Mouse (Mus musculus) megakaryocyte, embryonic 14.5 days (primary cell): Measurements from ENCODE around the gene Nkd1. TPM values are rescaled to one million over a fixed set of nuclear protein-coding genes. Genes with fewer than 3 reads are reported as not detected.

Source experiments
- H3K27me3 ChIP-seq: replicated peaks from 2 replicates; pipeline ENCODE3; 2012; ENCODE audit warnings: inconsistent platforms
- H3K36me3 ChIP-seq: replicated peaks from 2 replicates; pipeline ENCODE3; 2012; ENCODE audit warnings: low read length, inconsistent platforms, mixed read lengths
- H3K4me1 ChIP-seq: 2 replicates; pipeline ENCODE4 v1.6.1; 2012; ENCODE audit warnings: inconsistent platforms
- H3K4me3 ChIP-seq: replicated peaks from 2 replicates; pipeline ENCODE3; 2012; ENCODE audit warnings: moderate library complexity, mild to moderate bottlenecking, inconsistent platforms
- H3K9me3 ChIP-seq: 2 replicates; pipeline ENCODE4 v1.6.1; 2012; ENCODE audit warnings: inconsistent platforms
- FLI1 ChIP-seq: IDR thresholded peaks from 2 replicates; pipeline ENCODE4 v1.6.1; 2012; ENCODE audit warnings: low read length, inconsistent platforms, mixed read lengths
- GATA1 ChIP-seq: IDR thresholded peaks from 3 replicates; pipeline ENCODE4 v1.6.1; 2012; ENCODE audit warnings: mixed read lengths, low read length, inconsistent platforms, borderline replicate concordance
- polyA plus RNA-seq: library from polyadenylated mRNA; stranded (reverse); fragments of >175 nt; gene quantifications from 2 replicates; pipeline ENCODE4 v1.2.3, GENCODE M21; 2012; ENCODE audit warnings: low replicate concordance; ENCODE audit not compliant: insufficient read depth

Nkd1 gene
- polyA plus RNA-seq, 1 experiment: 1.3 TPM

DNA sequence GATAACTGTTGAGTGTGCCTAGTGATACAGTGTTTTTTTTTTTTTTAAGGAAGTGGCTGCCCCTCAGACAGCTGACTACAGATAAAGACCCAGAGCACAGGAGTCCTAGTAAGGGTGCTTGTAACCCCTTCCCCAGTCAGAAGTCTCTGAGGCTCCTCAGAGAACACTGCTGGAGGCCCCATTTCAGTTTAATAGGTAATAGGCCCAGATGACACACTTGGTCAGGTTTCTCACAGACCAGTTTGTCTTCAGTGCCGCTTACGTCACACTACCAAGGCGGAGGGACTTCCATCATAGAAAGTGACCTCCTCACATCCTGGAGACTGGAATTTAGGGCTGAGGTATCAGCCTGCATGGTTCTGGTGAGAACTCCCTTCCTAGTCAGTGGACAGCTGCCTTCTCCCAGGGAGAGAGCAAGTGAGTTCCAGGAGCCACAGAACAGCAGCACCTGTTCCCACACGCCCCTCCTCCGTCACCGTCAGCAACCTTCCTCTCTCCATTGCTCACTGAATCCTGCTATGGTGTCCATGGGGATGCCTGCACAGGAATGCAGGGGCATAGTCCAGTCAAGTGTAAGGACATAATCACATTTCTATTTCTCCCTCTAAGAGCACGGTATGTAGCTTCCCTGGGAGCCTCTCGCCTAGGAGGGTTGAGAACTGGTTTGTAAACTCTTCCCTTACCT lies 67.2 kb downstream of the Nkd1 start:
- Histone ChIP-seq H3K36me3 (no peaks in the 10 kb centered on the region), H3K9me3 (no peaks in the 10 kb centered on the region), H3K27me3 (peaks cover 80% of the 10 kb centered on the region), H3K4me3 (no peak overlapping the region), H3K4me1 (peaks cover 20% of the 10 kb centered on the region; the same call in 1 of the 2 replicates)
- TF ChIP-seq GATA1 (no peak), FLI1 (no peak)

GRCm38 (mm10) chr8:88590226-88590625 lies 69.1 kb downstream of the Nkd1 start:
- Histone ChIP-seq H3K36me3 (no peaks in the 10 kb centered on the region), H3K27me3 (peaks cover 77% of the 10 kb centered on the region), H3K9me3 (no peaks in the 10 kb centered on the region), H3K4me1 (peaks cover 29% of the 10 kb centered on the region), H3K4me3 (no peak overlapping the region)
- TF ChIP-seq GATA1 (no peak), FLI1 (no peak)

- H3K4me3 ChIP-seq: no peak overlapping the region
- H3K4me1 ChIP-seq: peaks cover 11% of the 10 kb centered on the region
- no peaks in the 10 kb centered on the region for H3K36me3 ChIP-seq
- H3K9me3 ChIP-seq: no peaks in the 10 kb centered on the region
- TF ChIP-seq GATA1 (no peak), FLI1 (no peak)
- peaks cover 76% of the 10 kb centered on the region for H3K27me3 ChIP-seq
These were observed 72.8 kb downstream of the Nkd1 start for GRCm38 (mm10) chr8:88593947-88594346.

DNA sequence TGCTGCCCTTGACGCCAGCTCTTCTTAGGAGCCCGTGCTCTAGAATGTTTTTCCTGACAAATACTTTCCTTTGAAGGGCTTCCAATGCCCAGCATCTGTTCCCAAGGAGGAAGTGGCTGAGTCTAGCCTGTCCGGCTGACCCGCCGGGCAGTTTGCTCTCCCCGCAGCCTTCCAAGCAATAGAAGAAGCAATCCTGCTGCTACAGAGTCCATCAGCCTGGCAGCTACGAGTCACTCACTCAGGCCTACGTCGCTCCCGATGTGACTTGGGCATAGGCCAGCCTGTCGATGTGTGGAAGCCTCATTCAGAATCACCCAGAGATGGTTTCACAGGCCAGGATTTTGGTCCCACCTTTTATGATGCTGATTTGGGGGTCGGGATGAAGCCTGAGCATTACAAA lies 74.9 kb downstream of the Nkd1 start:
- Histone ChIP-seq H3K36me3 (no peaks in the 10 kb centered on the region), H3K4me3 (no peak overlapping the region), H3K9me3 (peaks cover 5% of the 10 kb centered on the region), H3K27me3 (peaks cover 79% of the 10 kb centered on the region), H3K4me1 (peaks cover 11% of the 10 kb centered on the region)
- TF ChIP-seq FLI1 (no peak), GATA1 (no peak)

- no peaks in the 10 kb centered on the region for H3K36me3 ChIP-seq
- peaks cover 7% of the 10 kb centered on the region for H3K4me1 ChIP-seq
- peaks cover 68% of the 10 kb centered on the region for H3K27me3 ChIP-seq
- H3K4me3 ChIP-seq: no peak overlapping the region
- peaks cover 20% of the 10 kb centered on the region for H3K9me3 ChIP-seq
- TF ChIP-seq FLI1: no peak
- no peak for TF ChIP-seq GATA1
These were observed 77.4 kb downstream of the Nkd1 start for GRCm38 (mm10) chr8:88598578-88598977.

DNA sequence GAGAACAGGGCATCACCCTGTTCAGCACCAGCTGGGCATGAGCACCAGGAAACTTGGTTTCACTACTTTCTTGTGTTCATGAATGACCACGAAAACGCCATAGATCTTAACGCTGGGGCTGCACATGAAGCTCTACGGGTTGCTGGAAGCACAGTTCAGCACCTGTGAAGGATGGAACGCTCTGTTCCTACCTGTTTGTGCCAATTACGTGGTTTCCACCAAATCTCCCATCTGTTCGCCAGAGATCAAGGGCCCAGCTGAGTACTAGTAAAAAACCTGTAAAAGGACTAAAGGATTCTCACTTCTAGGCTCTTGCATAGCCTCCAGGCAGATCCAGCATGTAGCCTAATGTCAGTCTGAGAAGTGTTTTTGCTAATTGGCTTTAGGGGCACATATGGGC lies 78.3 kb downstream of the Nkd1 start:
- Histone ChIP-seq H3K36me3 (no peaks in the 10 kb centered on the region), H3K9me3 (peaks cover 20% of the 10 kb centered on the region), H3K4me3 (no peak overlapping the region), H3K27me3 (peaks cover 61% of the 10 kb centered on the region), H3K4me1 (0 out of 2 replicates have a peak, but pooled peaks cover 3% of the 10 kb centered on the region)
- TF ChIP-seq FLI1: no peak
- no peak for TF ChIP-seq GATA1

DNA sequence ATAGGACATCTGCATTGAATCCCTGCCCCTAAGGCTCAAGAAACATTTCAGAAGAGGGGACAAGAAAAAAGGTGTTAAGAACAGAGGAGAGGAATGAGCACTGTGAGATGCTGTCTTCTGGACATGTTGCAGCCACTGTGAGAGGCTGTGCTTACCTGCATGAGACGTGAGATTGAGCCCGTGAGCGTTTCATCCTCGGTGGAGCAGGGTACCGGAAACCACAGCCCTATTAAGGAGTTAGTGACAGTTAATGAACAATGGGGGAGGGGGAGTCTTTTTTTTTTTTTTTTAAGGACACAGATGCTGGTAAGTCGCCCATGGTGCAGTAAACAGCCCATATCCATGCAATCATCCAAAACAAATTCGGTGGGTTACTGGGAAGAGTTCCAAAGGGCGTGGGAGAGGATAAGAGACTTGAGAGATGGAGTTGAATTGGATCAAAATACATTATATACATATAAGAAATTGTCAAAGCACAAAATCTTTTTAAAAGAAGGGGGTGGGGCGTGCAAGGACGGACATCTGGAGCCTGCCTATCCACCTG lies 82.4 kb downstream of the Nkd1 start:
- peaks cover 56% of the 10 kb centered on the region for H3K27me3 ChIP-seq
- TF ChIP-seq FLI1 (no peak), GATA1 (no peak)
- H3K4me3 ChIP-seq: no peak overlapping the region
- H3K4me1 ChIP-seq: 0 out of 2 replicates have a peak, but pooled peaks cover 3% of the 10 kb centered on the region
- H3K9me3 ChIP-seq: peaks cover 20% of the 10 kb centered on the region
- H3K36me3 ChIP-seq: no peaks in the 10 kb centered on the region

GRCm38 (mm10) chr8:88604065-88605038 lies 83.2 kb downstream of the Nkd1 start:
- no peak overlapping the region for H3K4me3 ChIP-seq
- H3K36me3 ChIP-seq: no peaks in the 10 kb centered on the region
- peaks cover 59% of the 10 kb centered on the region for H3K27me3 ChIP-seq
- 0 out of 2 replicates have a peak, but pooled peaks cover 3% of the 10 kb centered on the region for H3K4me1 ChIP-seq
- TF ChIP-seq GATA1 (no peak), FLI1 (no peak)
- H3K9me3 ChIP-seq: peaks cover 20% of the 10 kb centered on the region

DNA sequence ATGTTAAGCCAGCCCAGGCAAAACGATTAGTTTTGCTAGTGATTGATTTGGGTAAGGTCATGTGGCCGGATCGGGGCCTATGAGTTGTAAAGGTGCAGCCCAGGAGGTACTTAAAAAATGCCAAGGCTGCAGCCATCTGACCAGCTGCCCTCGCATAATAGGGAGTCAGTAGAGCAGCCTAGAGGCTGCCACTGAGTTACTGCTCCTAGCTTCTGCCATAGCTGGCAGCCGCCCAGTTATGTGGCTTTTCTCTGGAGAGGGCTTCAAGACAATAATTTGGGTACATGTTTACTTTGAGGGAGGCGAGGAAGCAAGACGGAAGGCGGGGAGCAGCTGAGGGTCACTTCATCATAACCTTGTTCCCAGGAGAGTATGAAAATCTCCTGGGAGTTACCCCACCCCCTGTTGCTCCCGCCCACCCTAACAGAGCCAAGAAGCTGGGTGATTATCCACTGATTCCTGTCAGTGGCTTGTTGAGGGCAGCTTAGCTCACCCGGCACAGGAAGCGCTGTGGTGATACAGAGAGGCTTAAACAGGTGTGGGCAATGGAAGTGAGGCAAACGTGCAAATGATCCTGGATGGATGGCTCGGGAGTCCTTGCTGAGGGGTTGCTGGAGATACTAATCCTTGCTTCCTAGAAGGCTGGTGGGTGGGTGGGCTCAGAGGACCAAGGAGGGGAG lies 84.3 kb downstream of the Nkd1 start:
- H3K4me3 ChIP-seq: no peak overlapping the region
- TF ChIP-seq FLI1: no peak
- TF ChIP-seq GATA1: no peak
- H3K36me3 ChIP-seq: no peaks in the 10 kb centered on the region
- 0 out of 2 replicates have a peak, but pooled peaks cover 3% of the 10 kb centered on the region for H3K4me1 ChIP-seq
- H3K9me3 ChIP-seq: peaks cover 20% of the 10 kb centered on the region
- peaks cover 62% of the 10 kb centered on the region for H3K27me3 ChIP-seq
